Mouse (Mus musculus) layer of hippocampus, postnatal 10 days (tissue): Measurements from ENCODE around the gene Slfn5. TPM values are rescaled to one million over a fixed set of nuclear protein-coding genes. Genes with fewer than 3 reads are reported as not detected.
A peak's percentile ranks its signal among the peaks of the same experiment; 100 is the strongest.
"Not testable (repeated sequence)": the region's sequence is repeated elsewhere in the genome, so short reads cannot be mapped to it uniquely, and the experiment has no call there.

Experiments
- DNase-seq, 2 experiments: peaks; one replicate each; pipeline ENCODE4 v3.0.0; 2021; ENCODE audit warnings: low spot score in 2 of 2
- long read RNA-seq: library from polyadenylated mRNA; stranded (forward); transcript quantifications from one replicate; pipeline ENCODE4 v2.0.0, GENCODE M21; 2023
- total RNA-seq, 2 experiments: library from RNA; stranded (reverse); gene quantifications; 2 replicates each; pipeline ENCODE4 v1.2.3; 2021

The Slfn5 gene
- 1 to 10 TPM; 4.0 to 4.3 TPM for total RNA-seq
- long read RNA-seq: 0 reads

DNA sequence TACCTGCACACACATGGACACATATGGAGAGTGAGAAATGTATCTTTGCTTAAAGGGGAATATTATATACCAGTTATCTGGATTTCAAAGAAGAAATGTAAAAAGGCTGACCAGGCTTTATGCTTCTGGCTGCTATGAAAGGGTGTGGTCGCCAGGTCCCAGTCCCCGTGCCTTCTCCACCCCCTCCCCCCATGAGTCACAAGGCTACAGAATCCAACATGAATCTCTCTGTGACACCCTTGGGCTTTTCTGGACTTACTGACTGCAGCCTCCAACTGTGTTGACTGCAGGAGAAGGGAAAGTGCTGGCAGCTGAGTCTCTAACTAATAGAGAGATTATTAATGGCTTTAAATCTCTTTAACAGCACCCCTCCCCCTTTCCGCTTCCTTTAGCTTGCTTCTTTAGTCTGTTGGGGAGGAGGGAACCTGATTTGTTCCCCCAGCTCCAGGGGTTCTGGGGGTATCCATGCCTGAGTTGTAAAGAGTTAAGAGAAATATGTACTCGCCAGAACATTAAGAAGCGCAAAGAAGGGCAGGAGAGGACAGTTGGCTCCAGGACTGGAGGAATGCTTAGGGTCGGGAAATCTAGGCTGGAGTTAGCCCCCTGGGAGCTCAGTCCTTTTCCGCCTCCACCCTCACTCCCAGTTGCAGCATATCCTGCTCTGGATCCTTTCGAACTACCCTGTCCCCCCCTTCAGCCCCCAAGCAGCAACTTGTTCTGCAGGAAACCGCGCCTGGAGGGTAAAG lies at the start of gene Slfn5:
Slfn5 (plus strand) TSS at position 614 of the 746 bp plus-strand sequence.
- DNase-seq: no peak

DNA sequence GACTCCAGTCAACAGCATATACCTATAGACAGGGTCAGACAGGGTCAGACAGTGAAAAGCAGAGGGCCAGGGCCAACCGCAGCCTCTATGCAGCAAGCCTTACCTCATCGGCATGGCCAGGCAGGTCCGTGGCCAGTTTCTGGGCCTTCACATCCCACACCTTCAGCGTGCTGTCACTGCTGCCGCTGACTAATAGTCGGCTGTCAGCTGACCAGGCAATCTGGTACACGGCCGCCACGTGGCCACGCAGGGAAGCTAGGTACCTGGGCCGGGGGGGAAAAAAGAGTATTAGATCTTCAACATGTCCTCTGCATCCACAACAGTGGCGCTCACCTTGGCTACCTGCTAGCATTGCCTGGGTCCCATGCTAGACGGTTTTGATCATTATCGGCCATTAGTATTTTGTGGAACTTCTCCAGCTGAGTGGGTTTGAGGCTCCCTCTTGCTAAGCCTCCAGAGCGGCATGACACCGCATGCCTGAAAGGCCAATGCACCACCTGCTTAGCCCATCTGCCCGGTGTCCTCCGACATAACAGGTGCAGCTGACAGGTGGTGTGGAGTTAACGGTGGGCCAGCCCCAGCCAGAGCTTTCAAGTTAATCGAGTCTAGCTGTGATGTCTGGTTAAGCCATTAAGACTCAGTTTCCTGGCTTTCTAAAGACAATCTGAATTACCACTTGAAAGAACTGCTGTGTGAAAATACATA lies 49.4 kb upstream of the Slfn5 start:
- DNase-seq: no peak

DNA sequence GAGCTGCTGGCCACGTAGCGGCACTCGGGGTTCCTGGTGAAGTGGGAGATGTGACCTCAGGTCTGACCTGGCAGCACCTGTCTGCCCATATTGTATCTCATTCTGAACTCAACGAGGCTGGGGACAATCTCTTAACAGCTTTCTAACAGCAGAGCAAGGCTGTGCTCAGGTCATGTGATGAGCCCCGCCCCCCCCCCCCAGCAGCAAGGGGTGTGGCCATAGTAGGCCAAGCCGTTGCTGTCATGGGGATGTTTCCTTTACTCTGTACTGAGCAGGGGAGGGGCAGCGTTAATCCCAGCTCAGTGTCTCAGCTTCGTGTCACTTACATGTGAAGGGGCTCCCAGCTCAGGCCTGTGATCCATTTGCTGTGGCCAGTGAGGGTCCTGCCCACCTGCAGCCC lies 46.2 kb upstream of the Slfn5 start:
- no peak for DNase-seq

DNA sequence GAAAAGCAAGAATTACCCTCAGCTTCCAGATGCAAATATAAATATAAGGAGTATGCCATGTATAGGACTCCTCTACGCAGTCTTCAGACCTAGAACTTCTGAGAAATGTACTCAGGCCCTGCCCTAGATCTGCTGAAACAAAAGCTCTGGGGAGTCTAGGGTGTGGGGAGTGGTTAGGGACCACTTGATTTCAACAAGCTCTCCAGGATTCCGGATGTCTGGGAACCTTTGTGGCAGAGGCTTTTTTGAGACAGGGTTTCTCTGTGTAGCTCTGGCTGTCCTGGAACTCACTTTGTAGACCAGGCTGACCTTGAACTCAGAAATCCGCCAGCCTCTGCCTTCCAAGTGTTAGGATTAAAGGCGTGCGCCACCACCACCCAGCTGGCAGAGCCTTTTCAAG lies 45.3 kb upstream of the Slfn5 start:
- DNase-seq: no peak

DNA sequence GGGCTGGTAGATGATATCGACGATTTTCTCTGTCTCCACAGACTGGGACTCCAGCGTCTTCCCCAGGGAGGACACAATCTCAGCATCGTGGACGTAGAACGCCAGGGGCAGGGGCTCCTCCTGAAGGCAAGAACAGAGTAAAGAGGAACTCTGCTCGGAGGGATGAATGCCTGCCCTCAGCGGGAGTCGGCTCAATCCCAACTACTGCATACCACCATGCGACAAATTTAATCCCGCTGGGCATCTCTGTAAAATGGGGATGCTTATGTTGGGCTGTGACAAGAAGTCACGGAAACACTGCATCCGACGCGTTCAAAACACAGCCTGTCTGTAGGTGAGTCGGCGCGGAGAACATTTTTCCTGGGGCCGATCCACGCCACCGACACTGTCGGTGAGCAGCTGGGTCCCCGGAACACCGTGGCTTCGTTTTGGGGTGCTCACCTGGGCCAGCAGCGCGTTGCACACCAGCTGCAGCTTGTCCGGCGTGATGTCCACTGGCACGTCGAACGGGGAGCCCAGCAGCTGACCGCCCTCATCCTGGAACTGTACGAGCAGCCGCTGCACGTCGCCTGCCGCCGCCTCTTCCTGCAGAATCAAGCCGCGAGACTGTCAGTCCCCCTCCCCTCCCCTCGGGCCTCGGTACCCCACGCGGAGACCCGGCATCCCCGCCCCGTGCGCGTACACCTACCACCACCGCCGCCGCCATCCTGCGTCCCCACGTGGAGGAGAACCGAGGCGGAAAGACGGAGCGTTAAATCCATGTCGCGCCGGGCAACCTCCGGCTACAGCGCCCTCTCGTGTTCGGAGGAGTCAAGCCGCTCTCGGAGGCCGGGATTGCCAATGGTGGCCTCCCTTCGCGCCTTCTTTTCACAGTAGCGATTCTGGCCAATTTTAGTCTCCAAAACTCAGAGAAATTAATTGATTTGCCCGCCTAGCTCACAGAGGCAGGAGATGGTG lies 43.2 kb upstream of the Slfn5 start, which contains the start of gene Nle1:
Nle1 (minus strand) TSS at position 761 of the 957 bp plus-strand sequence.
- peak; percentile 98 for DNase-seq

DNA sequence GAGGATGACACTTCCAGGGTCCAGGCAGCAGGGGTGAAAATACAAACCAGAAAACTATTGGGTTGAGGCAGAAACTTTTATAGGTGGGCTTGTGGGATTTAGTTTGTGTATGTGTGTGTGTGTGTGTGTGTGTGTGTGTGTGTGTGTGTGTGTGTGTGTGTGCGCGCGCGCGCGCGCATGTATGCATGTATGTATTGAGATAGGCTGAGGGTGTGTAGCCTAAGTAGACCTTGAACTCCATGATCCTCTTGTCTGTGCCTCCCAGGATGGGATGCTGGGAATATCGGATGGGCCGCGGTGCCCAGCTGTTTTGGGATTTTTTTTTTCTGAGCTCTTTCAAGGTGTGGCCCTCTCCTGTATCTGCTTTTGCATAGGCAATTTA lies 42.5 kb upstream of the Slfn5 start:
- DNase-seq: no peak

DNA sequence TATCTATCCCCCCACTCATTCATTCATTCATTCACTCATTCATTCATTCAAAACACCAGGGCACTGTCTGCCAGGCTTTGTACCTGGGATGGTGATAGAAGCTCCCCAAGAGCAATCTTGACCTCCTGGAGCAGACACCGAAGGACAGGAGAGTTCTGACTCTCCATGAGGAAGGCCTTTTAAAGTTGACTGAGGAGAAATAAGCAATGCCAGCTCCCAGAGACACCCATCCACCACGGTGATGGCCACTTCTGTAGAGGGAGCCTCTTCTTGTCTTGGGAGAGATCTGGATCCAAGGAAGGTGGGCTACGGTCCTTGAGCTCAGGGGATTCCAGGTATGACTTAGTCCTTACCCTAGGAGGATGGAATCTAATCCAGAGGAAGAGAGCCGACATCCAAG lies 40.9 kb upstream of the Slfn5 start, which contains the start of gene Unc45b:
Unc45b (plus strand) TSS at position 301 of the 400 bp plus-strand sequence.
- DNase-seq: no peak

DNA sequence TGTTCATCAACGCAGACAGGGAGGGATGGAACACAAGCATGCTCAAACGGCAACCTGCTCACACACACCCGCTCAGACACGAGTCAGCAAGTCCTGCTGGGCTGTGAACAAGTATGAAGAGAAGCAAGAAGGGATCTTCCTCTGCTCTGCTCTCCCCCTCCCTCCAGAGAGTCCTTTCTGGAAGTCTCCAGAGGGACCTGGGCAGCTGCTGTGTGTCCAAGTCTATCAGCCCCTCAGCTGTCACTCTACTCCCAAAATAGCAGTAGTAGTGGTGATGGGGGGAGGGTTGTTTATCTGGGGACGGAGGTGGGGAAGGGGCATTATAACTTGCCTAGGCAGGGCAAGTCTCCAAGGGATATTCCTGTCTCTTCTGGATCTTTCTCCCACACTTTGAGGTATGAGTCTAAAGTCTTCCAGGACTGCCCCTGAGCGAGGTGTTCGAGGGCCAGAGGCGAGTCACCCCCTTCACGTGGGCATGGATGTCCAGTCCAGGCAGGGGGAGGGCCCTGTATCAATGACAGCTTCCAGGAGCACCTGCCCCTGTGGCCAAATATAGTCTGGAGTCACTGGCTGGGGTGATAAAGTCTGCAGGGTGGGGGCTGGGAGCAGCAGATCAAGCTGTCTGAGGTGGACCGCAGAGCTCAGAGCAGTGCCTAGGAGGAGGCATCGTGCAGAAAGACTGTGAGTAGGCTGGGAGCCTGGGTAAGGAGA lies 40.3 kb upstream of the Slfn5 start:
- DNase-seq: no peak

DNA sequence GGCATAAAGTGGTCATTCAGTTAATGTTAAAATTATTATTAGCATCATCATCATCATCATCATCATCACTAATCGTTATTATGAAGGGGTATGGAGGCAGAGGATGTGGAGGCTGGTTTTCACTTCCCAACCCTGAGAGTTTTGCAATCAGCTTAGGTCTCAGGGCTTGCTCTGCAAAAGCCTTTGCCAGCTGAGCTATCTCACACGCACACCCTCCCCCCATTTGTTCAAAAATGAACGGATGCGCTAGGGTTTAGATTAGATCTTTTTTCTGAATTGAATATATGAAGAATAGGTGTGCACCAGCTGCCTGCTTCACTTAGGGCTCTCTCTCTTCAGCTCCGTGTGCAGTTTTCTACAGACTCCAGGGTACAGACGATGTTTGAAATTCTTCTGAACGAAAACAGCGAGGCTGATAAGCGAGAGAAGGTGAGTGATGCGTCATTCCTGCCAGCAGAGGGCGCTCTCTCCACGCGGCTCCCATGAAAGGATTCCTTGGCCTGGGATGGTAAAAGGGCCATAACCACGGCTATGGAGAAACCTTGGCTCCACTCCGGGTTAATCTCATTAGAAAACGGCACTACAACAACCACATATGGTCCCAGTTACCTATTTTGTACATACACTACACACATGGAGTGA lies 36.3 kb upstream of the Slfn5 start:
- peak; percentile 74 to 82 for DNase-seq

DNA sequence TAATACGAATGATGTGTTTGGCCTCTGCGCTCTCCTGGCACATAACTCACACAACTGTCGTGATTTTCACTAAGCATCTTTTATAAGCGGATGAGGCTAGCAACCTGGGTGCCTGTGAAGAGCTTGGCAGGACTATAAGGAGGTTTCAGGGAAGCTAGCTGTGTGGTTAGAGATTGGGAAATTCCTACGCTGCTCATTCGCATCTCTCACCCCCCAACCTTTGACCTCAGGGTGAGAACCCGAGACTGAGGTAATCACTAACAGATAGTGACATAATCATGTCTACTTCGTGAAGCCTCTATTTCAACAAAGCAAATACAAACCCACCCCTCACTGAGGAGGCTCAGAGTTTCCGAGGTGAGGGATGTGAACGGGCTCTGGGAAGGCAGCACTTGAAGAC lies 30.4 kb upstream of the Slfn5 start:
- DNase-seq: no peak

DNA sequence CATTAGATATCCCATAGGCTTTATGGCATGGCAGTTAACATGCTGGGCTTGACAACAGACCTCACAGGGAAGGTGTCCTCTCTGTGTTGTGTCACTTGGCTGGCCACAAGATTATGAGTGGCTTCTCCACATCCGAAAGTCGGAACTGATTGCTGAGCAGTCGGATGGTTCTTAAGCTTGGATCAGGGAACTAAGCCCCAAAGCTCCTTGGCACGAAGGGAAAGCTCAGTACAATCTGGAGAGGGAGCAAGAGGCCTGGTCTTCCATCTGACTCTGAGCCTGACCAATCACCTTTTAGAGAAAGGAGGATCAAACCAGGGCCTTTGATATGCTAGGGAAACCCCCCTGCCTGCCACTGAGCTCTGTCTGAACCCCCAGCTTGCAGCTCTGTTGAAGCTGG lies 29.5 kb upstream of the Slfn5 start:
- no peak for DNase-seq

DNA sequence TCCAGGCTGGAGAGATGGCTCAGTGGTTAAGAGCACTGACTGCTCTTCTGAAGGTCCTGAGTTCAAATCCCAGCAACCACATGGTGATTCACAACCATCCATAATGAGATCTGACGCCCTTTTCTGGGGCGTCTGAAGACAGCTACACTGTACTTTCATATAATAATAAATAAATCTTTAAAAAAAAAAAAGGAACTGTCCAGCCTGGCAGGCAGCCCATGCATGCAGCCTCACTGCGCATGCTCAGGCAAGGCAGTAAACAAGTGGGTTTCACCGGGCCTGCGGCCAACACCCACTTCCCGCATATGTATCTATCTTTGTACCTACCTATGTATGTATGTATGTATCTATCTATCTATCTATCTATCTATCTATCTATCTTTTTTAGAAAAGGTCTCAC lies 27.2 kb upstream of the Slfn5 start:
- DNase-seq: not testable (repeated sequence)

DNA sequence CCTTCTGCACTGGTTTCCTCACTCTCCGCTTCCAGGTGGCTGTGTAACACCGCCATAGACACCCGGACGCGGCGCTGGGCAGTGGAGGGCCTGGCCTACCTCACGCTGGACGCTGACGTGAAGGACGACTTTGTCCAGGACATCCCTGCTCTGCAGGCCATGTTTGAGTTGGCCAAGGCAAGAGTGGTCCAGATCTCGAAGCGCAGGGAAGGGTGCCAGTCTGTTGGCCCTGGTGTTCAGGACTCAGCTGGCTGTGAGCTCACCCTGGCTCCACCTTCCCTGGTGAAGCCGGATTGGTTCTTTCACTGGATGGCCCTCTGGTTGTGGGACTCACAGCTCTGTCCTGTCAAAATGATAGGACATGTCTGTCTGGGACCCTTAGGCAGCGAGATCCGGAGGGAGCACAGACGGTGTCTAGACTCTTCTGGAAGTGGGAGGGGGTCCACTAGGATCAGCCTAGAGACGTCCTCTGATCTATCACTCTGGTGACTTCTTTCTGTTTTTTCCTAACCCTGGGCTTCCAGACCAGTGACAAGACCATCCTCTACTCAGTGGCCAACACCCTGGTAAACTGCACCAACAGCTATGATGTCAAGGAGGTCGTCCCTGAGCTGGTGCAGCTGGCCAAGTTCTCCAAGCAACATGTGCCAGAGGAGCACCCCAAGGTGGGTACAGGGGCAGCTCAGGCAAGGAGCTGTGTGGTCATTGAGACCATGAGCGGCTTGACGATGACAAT lies 22.1 kb upstream of the Slfn5 start:
- no peak for DNase-seq

DNA sequence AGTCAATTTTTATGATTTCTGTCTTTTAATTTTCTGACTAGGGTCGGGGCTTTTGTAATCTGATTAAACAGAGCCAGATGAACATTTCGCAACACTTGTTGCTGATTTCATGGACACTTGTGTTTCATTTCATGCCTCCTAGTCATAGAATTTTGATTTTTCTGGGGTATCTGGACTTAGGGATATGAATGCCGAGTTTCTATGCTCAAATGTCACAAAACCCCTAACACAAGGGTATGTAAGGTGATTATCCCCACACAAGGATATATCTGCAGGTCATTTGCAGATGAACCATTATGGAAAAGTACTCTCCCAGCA lies 21.6 kb upstream of the Slfn5 start:
- DNase-seq: no peak

DNA sequence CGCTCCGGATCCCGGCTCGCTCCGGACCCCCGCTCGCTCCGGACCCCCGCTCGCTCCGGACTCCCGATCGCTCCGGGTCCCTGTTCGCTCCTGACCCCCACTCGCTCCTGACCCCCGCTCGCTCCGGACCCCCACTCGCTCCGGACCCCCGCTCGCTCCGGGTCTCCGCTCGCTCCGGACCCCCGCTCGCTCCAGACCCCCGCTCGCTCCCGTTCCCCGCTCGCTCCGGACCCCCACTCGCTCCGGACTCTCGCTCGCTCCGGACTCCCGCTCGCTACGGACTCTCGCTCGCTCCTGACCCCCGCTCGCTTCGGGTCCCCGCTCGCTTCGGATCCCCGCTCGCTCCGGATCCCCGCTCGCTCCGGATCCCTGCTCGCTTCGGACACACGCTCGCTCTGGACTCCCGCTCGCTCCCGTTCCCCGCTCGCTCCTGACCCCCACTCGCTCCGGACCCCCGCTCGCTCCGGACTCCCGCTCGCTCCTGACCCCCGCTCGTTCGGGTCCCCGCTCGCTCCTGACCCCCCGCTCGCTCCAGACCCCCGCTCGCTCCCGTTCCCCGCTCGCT lies 20.7 kb upstream of the Slfn5 start:
- not testable (repeated sequence) for DNase-seq

DNA sequence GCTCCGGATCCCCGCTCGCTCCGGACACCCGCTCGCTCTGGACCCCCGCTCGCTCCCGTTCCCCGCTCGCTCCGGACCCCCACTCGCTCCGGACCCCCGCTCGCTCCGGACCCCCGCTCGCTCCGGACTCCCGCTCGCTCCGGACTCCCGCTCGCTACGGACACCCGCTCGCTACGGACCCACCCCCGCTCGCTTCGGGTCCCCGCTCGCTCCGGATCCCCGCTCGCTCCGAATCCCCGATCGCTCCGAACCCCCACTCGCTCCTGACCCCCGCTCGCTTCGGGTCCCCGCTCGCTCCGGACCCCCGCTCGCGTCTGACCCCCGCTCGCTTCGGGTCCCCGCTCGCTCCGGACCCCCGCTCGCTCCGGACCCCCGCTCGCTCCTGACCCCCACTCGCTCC lies 20.0 kb upstream of the Slfn5 start:
- not testable (repeated sequence) for DNase-seq

DNA sequence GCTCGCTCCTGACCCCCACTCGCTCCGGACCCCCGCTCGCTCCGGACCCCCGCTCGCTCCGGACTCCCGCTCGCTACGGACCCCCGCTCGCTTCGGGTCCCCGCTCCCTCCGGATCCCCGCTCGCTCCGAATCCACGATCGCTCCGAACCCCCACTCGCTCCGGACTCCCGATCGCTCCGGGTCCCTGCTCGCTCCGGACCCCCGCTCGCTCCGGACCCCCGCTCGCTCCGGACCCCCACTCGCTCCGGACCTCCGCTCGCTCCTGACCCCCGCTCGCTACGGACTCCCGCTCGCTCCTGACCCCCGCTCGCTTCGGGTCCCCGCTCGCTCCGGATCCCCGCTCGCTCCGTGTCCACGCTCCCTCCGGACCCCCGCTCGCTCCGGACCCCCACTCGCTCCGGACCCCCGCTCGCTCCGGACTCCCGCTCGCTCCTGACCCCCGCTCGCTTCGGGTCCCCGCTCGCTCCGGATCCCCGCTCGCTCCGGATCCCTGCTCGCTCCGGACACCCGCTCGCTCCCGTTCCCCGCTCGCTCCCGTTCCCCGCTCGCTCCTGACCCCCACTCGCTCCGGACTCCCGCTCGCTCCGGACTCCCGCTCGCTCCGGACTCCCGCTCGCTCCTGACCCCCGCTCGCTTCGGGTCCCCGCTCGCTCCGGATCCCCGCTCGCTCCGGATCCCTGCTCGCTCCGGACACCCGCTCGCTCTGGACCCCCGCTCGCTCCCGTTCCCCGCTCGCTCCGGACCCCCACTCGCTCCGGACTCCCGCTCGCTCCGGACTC lies 19.3 kb upstream of the Slfn5 start:
- DNase-seq: not testable (repeated sequence)

DNA sequence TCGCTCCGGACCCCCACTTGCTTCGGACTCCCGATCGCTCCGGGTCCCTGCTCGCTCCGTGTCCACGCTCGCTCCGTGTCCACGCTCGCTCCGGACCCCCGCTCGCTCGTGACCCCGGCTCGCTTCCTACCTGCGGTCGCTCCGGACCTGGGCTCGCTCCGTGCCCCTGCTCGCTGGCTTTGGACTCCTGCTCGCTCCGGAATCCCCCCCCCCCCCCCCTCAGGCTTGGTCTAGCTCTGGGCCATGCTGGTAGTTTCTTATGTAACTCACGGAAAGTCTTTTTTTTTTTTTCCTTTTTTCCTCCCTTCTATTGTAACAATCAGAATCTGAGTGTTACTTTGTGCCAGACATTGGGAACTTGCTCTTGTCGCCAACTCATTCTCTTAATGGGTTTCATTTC lies 18.0 kb upstream of the Slfn5 start:
- DNase-seq: no peak

DNA sequence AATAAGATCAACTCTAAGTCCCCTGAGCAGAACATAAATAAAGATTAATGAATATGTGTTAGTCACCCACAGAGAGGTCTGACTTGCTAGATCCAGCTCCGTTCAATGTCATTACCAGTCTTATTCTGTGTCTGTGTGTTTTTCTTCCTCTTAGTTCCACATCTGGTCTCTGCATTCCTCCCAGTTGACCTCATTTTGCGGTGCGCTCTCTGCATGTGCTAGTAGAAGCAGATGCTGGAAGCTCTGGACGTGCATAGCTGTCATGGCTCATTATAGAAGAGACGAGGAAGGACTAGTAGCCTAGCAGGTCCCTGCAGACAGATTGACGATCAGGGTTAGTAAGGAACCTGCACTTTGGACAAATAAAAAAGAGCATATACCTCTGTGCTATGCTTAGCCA lies 7.8 kb upstream of the Slfn5 start:
- no peak for DNase-seq
